Mouse (Mus musculus) cerebellum, adult 2 months (tissue): ENCODE data around the gene Hsd17b1.

ENCODE experiments used
- CTCF ChIP-seq: fragments of 200-500 bp; IDR thresholded peaks from 2 replicates; pipeline ENCODE4 v1.5.1; 2011; ENCODE audit warnings: low read depth, mild to moderate bottlenecking, control low read depth, low read length, moderate library complexity, borderline replicate concordance; ENCODE audit not compliant: insufficient read depth
- POLR2A ChIP-seq: fragments of 200-500 bp; IDR thresholded peaks from 2 replicates; pipeline ENCODE4 v1.6.1; 2011; ENCODE audit warnings: low read length, control low read depth, borderline replicate concordance; ENCODE audit not compliant: insufficient read depth

DNA sequence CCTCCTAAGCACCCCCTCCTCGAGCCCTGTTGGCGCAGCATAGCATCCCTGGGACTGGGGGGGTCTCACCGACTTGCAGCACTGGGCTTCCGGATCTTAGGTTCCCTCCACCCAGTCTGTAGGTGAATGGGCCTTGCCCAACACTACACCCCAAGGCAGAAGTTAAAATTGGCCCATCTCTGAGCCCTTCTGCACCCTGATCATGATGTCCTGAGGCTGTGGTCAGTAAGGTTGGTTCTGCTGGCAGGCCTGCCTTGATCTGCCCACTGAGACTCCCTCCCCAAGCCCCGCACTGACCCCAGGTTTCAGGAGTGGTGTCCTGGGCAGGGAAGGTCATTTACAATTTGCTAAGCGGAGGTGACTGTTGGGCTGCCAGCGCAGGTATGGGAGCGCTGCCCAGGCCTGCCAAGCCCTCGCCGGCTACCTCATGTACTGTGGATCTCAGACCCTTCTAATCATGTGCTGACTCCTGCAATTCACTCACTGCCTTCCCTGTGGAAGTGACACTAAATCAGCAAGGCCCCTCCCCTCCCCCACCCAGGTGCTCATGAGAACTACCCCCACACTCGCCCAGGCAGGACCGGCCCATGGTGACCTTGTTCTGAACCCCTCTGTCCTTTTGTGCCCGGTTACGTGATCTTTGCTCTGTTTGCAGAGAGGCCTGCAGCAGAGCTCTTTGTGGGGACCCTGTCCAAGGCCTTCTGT is 15.1 kb upstream of the Hsd17b1 start:
- TF ChIP-seq POLR2A (no peak), CTCF (no peak)
